Mouse (Mus musculus) heart, postnatal 14 days (tissue): Measurements from ENCODE around the gene Pgpep1l. TPM values are rescaled to one million over a fixed set of nuclear protein-coding genes. Genes with fewer than 3 reads are reported as not detected.

Experiments used
- DNase-seq, 2 experiments: peaks; one replicate each; pipeline ENCODE4 v3.0.0; 2021 to 2022
- intact Hi-C: fragments of 180-260 bp; cut with DNase I; formaldehyde crosslinking; loops from one replicate; pipeline ENCODE4 v1.15.1; 2025
- total RNA-seq, 2 experiments: library from RNA; stranded (reverse); gene quantifications; 2 replicates each; pipeline ENCODE4 v1.2.3; 2021

Pgpep1l gene
- total RNA-seq, 2 experiments from 2014 or later = 0.39 TPM; not detected in 1

- DNase-seq = peak; percentile 48 to 52
- intact Hi-C loops = loop anchor here (5.0 kb wide), 2 partner anchors 38 to 42 kb away; no protein-coding TSS in a partner anchor
These were observed 498 bp upstream of the Pgpep1l start for GRCm38 (mm10) chr7:68264531-68264930.

- no peak for DNase-seq
- intact Hi-C loops = loop anchor here (5.0 kb wide), 2 partner anchors 39 to 41 kb away; no protein-coding TSS in a partner anchor
These were observed 546 bp downstream of the Pgpep1l start for GRCm38 (mm10) chr7:68263346-68264027.

- intact Hi-C loops = loop anchor here (5.0 kb wide), 2 partner anchors 40 kb away; no protein-coding TSS in a partner anchor
- no peak for DNase-seq
These were observed 1.3 kb downstream of the Pgpep1l start for GRCm38 (mm10) chr7:68262612-68263200.

GRCm38 (mm10) chr7:68259523-68260081 lies 4.4 kb downstream of the Pgpep1l start:
- DNase-seq = no peak
- intact Hi-C loops = loop anchor here (5.0 kb wide), 2 partner anchors 37 to 43 kb away; no protein-coding TSS in a partner anchor

GRCm38 (mm10) chr7:68258326-68259150 lies 5.5 kb downstream of the Pgpep1l start:
- intact Hi-C loops = no loop called here
- DNase-seq = no peak

GRCm38 (mm10) chr7:68257767-68258166 lies 6.3 kb downstream of the Pgpep1l start:
- intact Hi-C loops = no loop called here
- no peak for DNase-seq

- intact Hi-C loops = no loop called here
- DNase-seq = no peak
These were observed 13.1 kb downstream of the Pgpep1l start for GRCm38 (mm10) chr7:68250902-68251301.

GRCm38 (mm10) chr7:68250411-68250810 lies 13.6 kb downstream of the Pgpep1l start:
- no peak for DNase-seq
- intact Hi-C loops = no loop called here

GRCm38 (mm10) chr7:68246249-68246648 lies 17.8 kb downstream of the Pgpep1l start:
- intact Hi-C loops = no loop called here

GRCm38 (mm10) chr7:68245681-68246080 lies 18.4 kb downstream of the Pgpep1l start:
- DNase-seq = no peak
- intact Hi-C loops = no loop called here

More at GRCm38 (mm10) chr7:68246249-68246648, 17.8 kb downstream of the Pgpep1l start:
- DNase-seq = no peak

GRCm38 (mm10) chr7:68241205-68241604 lies 22.8 kb downstream of the Pgpep1l start:
- intact Hi-C loops = no loop called here
- DNase-seq = no peak

- intact Hi-C loops = no loop called here
- no peak for DNase-seq
These were observed 24.7 kb downstream of the Pgpep1l start for GRCm38 (mm10) chr7:68239220-68239827.

- no peak for DNase-seq
- intact Hi-C loops = no loop called here
These were observed 27.2 kb downstream of the Pgpep1l start for GRCm38 (mm10) chr7:68236817-68237216.

GRCm38 (mm10) chr7:68233619-68234223 lies 30.3 kb downstream of the Pgpep1l start:
- intact Hi-C loops = no loop called here
- peak; percentile 56 to 60 for DNase-seq

GRCm38 (mm10) chr7:68232521-68232920 lies 31.5 kb downstream of the Pgpep1l start:
- DNase-seq = no peak
- intact Hi-C loops = no loop called here

- intact Hi-C loops = no loop called here
These were observed 33.2 kb downstream of the Pgpep1l start for GRCm38 (mm10) chr7:68230831-68231230.

GRCm38 (mm10) chr7:68228491-68228890 lies 35.5 kb downstream of the Pgpep1l start:
- intact Hi-C loops = no loop called here
- no peak for DNase-seq

More at GRCm38 (mm10) chr7:68230831-68231230, 33.2 kb downstream of the Pgpep1l start:
- no peak for DNase-seq

- no peak for DNase-seq
These were observed 36.4 kb downstream of the Pgpep1l start for GRCm38 (mm10) chr7:68227621-68228020.

GRCm38 (mm10) chr7:68227021-68227420 lies 37.0 kb downstream of the Pgpep1l start:
- DNase-seq = no peak
- intact Hi-C loops = no loop called here

More at GRCm38 (mm10) chr7:68227621-68228020, 36.4 kb downstream of the Pgpep1l start:
- intact Hi-C loops = no loop called here
